Mouse (Mus musculus): ENCODE measurements around the gene Olfr6. TPM values are rescaled to one million over a fixed set of nuclear protein-coding genes. Genes with fewer than 3 reads are reported as not detected.
"Not testable (repeated sequence)": the region's sequence is repeated elsewhere in the genome, so short reads cannot be mapped to it uniquely, and the experiment has no call there.

The Olfr6 gene
- polyA plus RNA-seq, 1 experiment, result not detected

GRCm38 (mm10) chr7:106967503-106967902, 3.8 kb upstream of the Olfr6 start:
- H3K9ac ChIP-seq (ENCODE audit: low read depth, poor library complexity, severe bottlenecking); H3K27me3 ChIP-seq (ENCODE audit: control insufficient read depth, insufficient read depth, low read length, poor library complexity, severe bottlenecking); H3K27ac ChIP-seq (ENCODE audit: insufficient read depth, low read length); H3K4me3 ChIP-seq (ENCODE audit: low read depth, low read length); H3K4me1 ChIP-seq (ENCODE audit: control insufficient read depth, insufficient read depth, low read length); H3K36me3 ChIP-seq (ENCODE audit: control insufficient read depth, insufficient read depth, low read length, poor library complexity, severe bottlenecking); H3K9me3 ChIP-seq (replicated peaks; ENCODE audit: control insufficient read depth, insufficient read depth, low read length, poor library complexity, severe bottlenecking): not testable (repeated sequence)
- TF ChIP-seq CTCF (IDR thresholded peaks at IDR 0.05; ENCODE audit: low read depth, low read length), result peak; percentile 1

GRCm38 (mm10) chr7:106948212-106948611, 15.5 kb downstream of the Olfr6 start, which contains the start of gene Olfr710:
Gene Olfr710, minus strand, starts transcription at chr7:106948312.
- no peaks in the 10 kb centered on the region for H3K9me3 ChIP-seq (replicated peaks; ENCODE audit: control insufficient read depth, insufficient read depth, low read length, poor library complexity, severe bottlenecking)
- no peak within 1 kb of the TSS for H3K9ac ChIP-seq (ENCODE audit: low read depth, poor library complexity, severe bottlenecking)
- no peaks in the 10 kb centered on the region for H3K27me3 ChIP-seq (ENCODE audit: control insufficient read depth, insufficient read depth, low read length, poor library complexity, severe bottlenecking)
- TF ChIP-seq EP300 (IDR thresholded peaks at IDR 0.05; ENCODE audit: insufficient read depth, low read depth, low read length) (no peak), POLR2A (IDR thresholded peaks at IDR 0.05; ENCODE audit: insufficient read depth, low read length) (no peak), CTCF (IDR thresholded peaks at IDR 0.05; ENCODE audit: low read depth, low read length) (no peak)
- H3K27ac ChIP-seq (ENCODE audit: insufficient read depth, low read length), result no peak within 1 kb of the TSS
- no peaks in the 10 kb centered on the region for H3K36me3 ChIP-seq (ENCODE audit: control insufficient read depth, insufficient read depth, low read length, poor library complexity, severe bottlenecking)
- no peaks in the 10 kb centered on the region for H3K4me1 ChIP-seq (ENCODE audit: control insufficient read depth, insufficient read depth, low read length)
- no peak within 1 kb of the TSS for H3K4me3 ChIP-seq (ENCODE audit: low read depth, low read length)

- TF ChIP-seq CTCF (IDR thresholded peaks at IDR 0.05; ENCODE audit: low read depth, low read length) (no peak), EP300 (IDR thresholded peaks at IDR 0.05; ENCODE audit: insufficient read depth, low read depth, low read length) (no peak), POLR2A (IDR thresholded peaks at IDR 0.05; ENCODE audit: insufficient read depth, low read length) (no peak)
- no peak within 1 kb of the TSS for H3K27ac ChIP-seq (ENCODE audit: insufficient read depth, low read length)
- H3K27me3 ChIP-seq (ENCODE audit: control insufficient read depth, insufficient read depth, low read length, poor library complexity, severe bottlenecking), result no peaks in the 10 kb centered on the region
- H3K4me3 ChIP-seq (ENCODE audit: low read depth, low read length), result no peak within 1 kb of the TSS
- no peaks in the 10 kb centered on the region for H3K9me3 ChIP-seq (replicated peaks; ENCODE audit: control insufficient read depth, insufficient read depth, low read length, poor library complexity, severe bottlenecking)
- no peak within 1 kb of the TSS for H3K9ac ChIP-seq (ENCODE audit: low read depth, poor library complexity, severe bottlenecking)
- no peaks in the 10 kb centered on the region for H3K36me3 ChIP-seq (ENCODE audit: control insufficient read depth, insufficient read depth, low read length, poor library complexity, severe bottlenecking)
- H3K4me1 ChIP-seq (ENCODE audit: control insufficient read depth, insufficient read depth, low read length), result no peaks in the 10 kb centered on the region
These were observed 31.6 kb downstream of the Olfr6 start, which contains the start of gene Olfr709-ps1 for GRCm38 (mm10) chr7:106932119-106932518. Gene Olfr709-ps1, minus strand, starts transcription at chr7:106932219.

- H3K27ac ChIP-seq (ENCODE audit: insufficient read depth, low read length); H3K9me3 ChIP-seq (replicated peaks; ENCODE audit: control insufficient read depth, insufficient read depth, low read length, poor library complexity, severe bottlenecking); H3K4me3 ChIP-seq (ENCODE audit: low read depth, low read length); H3K9ac ChIP-seq (ENCODE audit: low read depth, poor library complexity, severe bottlenecking); H3K4me1 ChIP-seq (ENCODE audit: control insufficient read depth, insufficient read depth, low read length); H3K27me3 ChIP-seq (ENCODE audit: control insufficient read depth, insufficient read depth, low read length, poor library complexity, severe bottlenecking); H3K36me3 ChIP-seq (ENCODE audit: control insufficient read depth, insufficient read depth, low read length, poor library complexity, severe bottlenecking): not testable (repeated sequence)
These were observed 42.8 kb downstream of the Olfr6 start for GRCm38 (mm10) chr7:106920961-106921360.

GRCm38 (mm10) chr7:106907676-106908075, 56.1 kb downstream of the Olfr6 start, which contains the start of gene Olfr1532-ps1:
Gene Olfr1532-ps1, plus strand, starts transcription at chr7:106908001.
- H3K27ac ChIP-seq (ENCODE audit: insufficient read depth, low read length), result no peak within 1 kb of the TSS
- no peaks in the 10 kb centered on the region for H3K4me1 ChIP-seq (ENCODE audit: control insufficient read depth, insufficient read depth, low read length)
- TF ChIP-seq POLR2A (IDR thresholded peaks at IDR 0.05; ENCODE audit: insufficient read depth, low read length), result no peak
- TF ChIP-seq CTCF (IDR thresholded peaks at IDR 0.05; ENCODE audit: low read depth, low read length), result no peak
- no peak for TF ChIP-seq EP300 (IDR thresholded peaks at IDR 0.05; ENCODE audit: insufficient read depth, low read depth, low read length)
- no peaks in the 10 kb centered on the region for H3K27me3 ChIP-seq (ENCODE audit: control insufficient read depth, insufficient read depth, low read length, poor library complexity, severe bottlenecking)
- no peaks in the 10 kb centered on the region for H3K36me3 ChIP-seq (ENCODE audit: control insufficient read depth, insufficient read depth, low read length, poor library complexity, severe bottlenecking)
- H3K9ac ChIP-seq (ENCODE audit: low read depth, poor library complexity, severe bottlenecking), result no peak within 1 kb of the TSS
- H3K9me3 ChIP-seq (replicated peaks; ENCODE audit: control insufficient read depth, insufficient read depth, low read length, poor library complexity, severe bottlenecking), result no peaks in the 10 kb centered on the region
- H3K4me3 ChIP-seq (ENCODE audit: low read depth, low read length), result no peak within 1 kb of the TSS

Other genes with a start within 250 kb of the Olfr6 start
- not detected in 2 replicates for gene Olfr695, start 247.5 kb downstream of the Olfr6 start, polyA plus RNA-seq (2011; ENCODE audit: insufficient read depth, insufficient read length, low read depth, missing spikeins)
- not detected in 2 replicates for gene Olfr697, start 221.5 kb downstream of the Olfr6 start, polyA plus RNA-seq (2011; ENCODE audit: insufficient read depth, insufficient read length, low read depth, missing spikeins)
- not detected in 2 replicates for gene Olfr698, start 208.5 kb downstream of the Olfr6 start, polyA plus RNA-seq (2011; ENCODE audit: insufficient read depth, insufficient read length, low read depth, missing spikeins)
- not detected in 2 replicates for gene Olfr699, start 170.7 kb downstream of the Olfr6 start, polyA plus RNA-seq (2011; ENCODE audit: insufficient read depth, insufficient read length, low read depth, missing spikeins)
- gene Olfr700, start 155.1 kb downstream of the Olfr6 start, polyA plus RNA-seq (2011; ENCODE audit: insufficient read depth, insufficient read length, low read depth, missing spikeins), result not detected in 2 replicates
- not detected in 2 replicates for gene Olfr701, start 149.8 kb downstream of the Olfr6 start, polyA plus RNA-seq (2011; ENCODE audit: insufficient read depth, insufficient read length, low read depth, missing spikeins)
- not detected in 2 replicates for gene Olfr702, start 130.0 kb downstream of the Olfr6 start, polyA plus RNA-seq (2011; ENCODE audit: insufficient read depth, insufficient read length, low read depth, missing spikeins)
- not detected in 2 replicates for gene Olfr703, start 120.6 kb downstream of the Olfr6 start, polyA plus RNA-seq (2011; ENCODE audit: insufficient read depth, insufficient read length, low read depth, missing spikeins)
- not detected in 2 replicates for gene Olfr704, start 100.8 kb downstream of the Olfr6 start, polyA plus RNA-seq (2011; ENCODE audit: insufficient read depth, insufficient read length, low read depth, missing spikeins)
- gene Olfr705, start 87.0 kb downstream of the Olfr6 start, polyA plus RNA-seq (2011; ENCODE audit: insufficient read depth, insufficient read length, low read depth, missing spikeins), result not detected in 2 replicates
- not detected in 2 replicates for gene Olfr706, start 75.8 kb downstream of the Olfr6 start, polyA plus RNA-seq (2011; ENCODE audit: insufficient read depth, insufficient read length, low read depth, missing spikeins)
- not detected in 2 replicates for gene Olfr707, start 62.7 kb downstream of the Olfr6 start, polyA plus RNA-seq (2011; ENCODE audit: insufficient read depth, insufficient read length, low read depth, missing spikeins)
- not detected in 2 replicates for gene Olfr1532-ps1, start 55.9 kb downstream of the Olfr6 start, polyA plus RNA-seq (2011; ENCODE audit: insufficient read depth, insufficient read length, low read depth, missing spikeins)
- gene Olfr709-ps1, start 31.7 kb downstream of the Olfr6 start, polyA plus RNA-seq (2011; ENCODE audit: insufficient read depth, insufficient read length, low read depth, missing spikeins), result not detected in 2 replicates
- gene Olfr710, start 15.6 kb downstream of the Olfr6 start, polyA plus RNA-seq (2011; ENCODE audit: insufficient read depth, insufficient read length, low read depth, missing spikeins), result not detected in 2 replicates
- gene Olfr711, start 11.5 kb upstream of the Olfr6 start, polyA plus RNA-seq (2011; ENCODE audit: insufficient read depth, insufficient read length, low read depth, missing spikeins), result not detected in 2 replicates
- 0.11 TPM in 1 of 2 replicates, not detected in the other for gene Olfr2, start 42.1 kb upstream of the Olfr6 start, polyA plus RNA-seq (2011; ENCODE audit: insufficient read depth, insufficient read length, low read depth, missing spikeins)
- gene Olfr713, start 67.2 kb upstream of the Olfr6 start, polyA plus RNA-seq (2011; ENCODE audit: insufficient read depth, insufficient read length, low read depth, missing spikeins), result 0.09 TPM in 1 of 2 replicates, not detected in the other
- gene Olfr714, start 107.0 kb upstream of the Olfr6 start, polyA plus RNA-seq (2011; ENCODE audit: insufficient read depth, insufficient read length, low read depth, missing spikeins), result not detected in 2 replicates
- not detected in 2 replicates for gene Olfr17, start 129.3 kb upstream of the Olfr6 start, polyA plus RNA-seq (2011; ENCODE audit: insufficient read depth, insufficient read length, low read depth, missing spikeins)
- not detected in 2 replicates for gene Olfr715b, start 146.4 kb upstream of the Olfr6 start, polyA plus RNA-seq (2011; ENCODE audit: insufficient read depth, insufficient read length, low read depth, missing spikeins)
- gene Olfr715, start 167.1 kb upstream of the Olfr6 start, polyA plus RNA-seq (2011; ENCODE audit: insufficient read depth, insufficient read length, low read depth, missing spikeins), result not detected in 2 replicates
- gene Olfr716, start 174.4 kb upstream of the Olfr6 start, polyA plus RNA-seq (2011; ENCODE audit: insufficient read depth, insufficient read length, low read depth, missing spikeins), result not detected in 2 replicates
- gene Nlrp14, start 203.1 kb upstream of the Olfr6 start, polyA plus RNA-seq (2011; ENCODE audit: insufficient read depth, insufficient read length, low read depth, missing spikeins), result 0.42 TPM in 1 of 2 replicates, not detected in the other
- 19.3 and 27.3 TPM in 2 replicates for gene Rbmxl2, start 245.5 kb upstream of the Olfr6 start, polyA plus RNA-seq (2011; ENCODE audit: insufficient read depth, insufficient read length, low read depth, missing spikeins)